Mouse (Mus musculus) kidney, postnatal 4 days (tissue): Measurements from ENCODE around the gene Mapk8ip3.

Experiments used
- DNase-seq, 2 experiments: peaks; one replicate each; pipeline ENCODE4 v3.0.0; 2021; ENCODE audit warnings: mixed read lengths in 2 of 2

Mapk8ip3 gene

GRCm38 (mm10) chr17:24884391-24884790 is 52.4 kb downstream of the Mapk8ip3 start:
- no peak for DNase-seq

- DNase-seq: peak; percentile 72 to 75
Observed at GRCm38 (mm10) chr17:24881738-24882440, 54.9 kb downstream of the Mapk8ip3 start.

- DNase-seq: no peak
Observed at GRCm38 (mm10) chr17:24878531-24878930, 58.2 kb downstream of the Mapk8ip3 start.

GRCm38 (mm10) chr17:24878117-24878397 is 58.7 kb downstream of the Mapk8ip3 start:
- peak; percentile 66 to 78 for DNase-seq

- DNase-seq: peak in 1 of 2 experiments; percentile 62
Observed at GRCm38 (mm10) chr17:24877336-24878116, 59.3 kb downstream of the Mapk8ip3 start.

GRCm38 (mm10) chr17:24874989-24875388 is 61.8 kb downstream of the Mapk8ip3 start:
- DNase-seq: no peak

GRCm38 (mm10) chr17:24874405-24874745 is 62.4 kb downstream of the Mapk8ip3 start:
- DNase-seq: no peak

- no peak for DNase-seq
Observed at GRCm38 (mm10) chr17:24873695-24874404, 62.9 kb downstream of the Mapk8ip3 start.

- DNase-seq: no peak
Observed at GRCm38 (mm10) chr17:24867914-24868313, 68.9 kb downstream of the Mapk8ip3 start.

GRCm38 (mm10) chr17:24865776-24866175 is 71.0 kb downstream of the Mapk8ip3 start, which contains the start of gene Igfals:
TSS of gene Igfals (plus strand) at chr17:24865997.
- no peak for DNase-seq

GRCm38 (mm10) chr17:24861785-24862184 is 75.0 kb downstream of the Mapk8ip3 start:
- no peak for DNase-seq

- DNase-seq: no peak
Observed at GRCm38 (mm10) chr17:24860076-24860475, 76.7 kb downstream of the Mapk8ip3 start.

- no peak for DNase-seq
Observed at GRCm38 (mm10) chr17:24858967-24859366, 77.8 kb downstream of the Mapk8ip3 start.

GRCm38 (mm10) chr17:24857831-24858470 is 78.8 kb downstream of the Mapk8ip3 start:
- no peak for DNase-seq

- no peak for DNase-seq
Observed at GRCm38 (mm10) chr17:24856589-24856988, 80.2 kb downstream of the Mapk8ip3 start.

GRCm38 (mm10) chr17:24855838-24856464 is 80.8 kb downstream of the Mapk8ip3 start:
- no peak for DNase-seq

- no peak for DNase-seq
Observed at GRCm38 (mm10) chr17:24851381-24852125, 85.2 kb downstream of the Mapk8ip3 start.

GRCm38 (mm10) chr17:24850773-24851127 is 86.0 kb downstream of the Mapk8ip3 start:
- DNase-seq: no peak

GRCm38 (mm10) chr17:24850065-24850772 is 86.6 kb downstream of the Mapk8ip3 start, which contains the start of gene Fahd1:
TSS of gene Fahd1 (minus strand) at chr17:24850364.
- peak; percentile 95 to 97 for DNase-seq

- DNase-seq: no peak
Observed at GRCm38 (mm10) chr17:24849733-24850064, 87.1 kb downstream of the Mapk8ip3 start.

- peak in 1 of 2 experiments; percentile 19 for DNase-seq
Observed at GRCm38 (mm10) chr17:24848600-24849031, 88.2 kb downstream of the Mapk8ip3 start.
